ENCODE assay signal across 8 mouse cellular contexts in the genomic region with DNA sequence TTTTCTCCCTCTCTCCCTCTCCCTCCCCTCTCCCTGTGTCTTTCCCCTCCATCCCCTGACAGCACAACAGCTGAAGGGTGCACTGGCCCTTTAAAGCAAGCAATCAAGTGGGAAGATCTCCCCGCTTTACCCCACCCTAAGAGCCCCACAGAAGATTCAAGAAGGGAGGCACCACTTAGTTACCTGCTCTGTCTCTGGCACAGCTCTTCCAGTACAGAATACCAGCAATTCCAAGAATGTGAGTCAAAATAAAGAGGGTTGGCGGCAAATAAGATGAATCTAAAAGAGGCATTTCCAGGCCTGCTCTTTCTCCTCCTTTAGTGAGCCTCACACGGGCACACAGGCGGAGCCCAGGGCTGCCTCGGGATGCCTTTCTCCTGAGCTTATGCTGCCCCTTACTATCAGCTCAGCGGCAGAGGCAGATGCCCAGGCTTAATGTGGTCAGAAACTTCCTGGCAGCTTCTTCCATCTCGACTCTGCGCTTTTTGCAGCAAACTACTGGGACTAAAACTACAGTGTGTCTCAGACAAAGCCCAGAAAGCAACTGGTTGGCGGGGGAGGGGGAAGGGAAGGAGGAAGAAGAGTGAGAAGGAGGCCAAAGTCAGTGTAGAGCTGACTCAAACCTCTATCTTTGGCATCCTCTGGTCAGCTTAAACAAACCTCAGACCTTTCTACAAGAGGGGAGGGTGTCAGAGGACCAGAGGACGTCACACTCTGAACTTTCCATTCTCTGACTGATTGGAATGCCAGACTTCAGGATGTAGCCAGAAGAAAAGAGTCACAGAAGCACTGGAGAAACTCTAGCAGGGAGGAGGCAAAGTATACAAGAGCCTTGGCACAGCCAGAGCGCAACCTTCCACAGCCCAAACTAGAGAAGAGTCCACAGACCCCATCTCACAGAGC.
DNase-seq lines count a peak whose midpoint lies in the region; ATAC-seq lines count a peak whose summit lies in the region.

No protein-coding gene starts in this region.

- ATAC-seq in erythroblast, adult 5-6 weeks (replicated peaks; ENCODE audit: low FRiP score, poor library complexity, severe bottlenecking), result no peak
- ATAC-seq in lung, embryonic 16.5 days (ENCODE audit: low read depth), result peak; percentile 69

- peak overlapping the region; percentile 57 for H3K9ac ChIP-seq in lung, embryonic 16.5 days (ENCODE audit: low read length)

- H3K36me3 ChIP-seq in erythroblast, embryonic 14.5 days (ENCODE audit: control insufficient read depth), result no peaks in the 10 kb centered on the region
- no peaks in the 10 kb centered on the region for H3K36me3 ChIP-seq in lung, embryonic 16.5 days (ENCODE audit: control insufficient read depth, insufficient read depth, low read length)

- DNase-seq in embryo, embryonic 10 days (ENCODE audit: low spot score), result peak; percentile 55
- DNase-seq in heart, adult 8-10 months (ENCODE audit: low spot score), result peak; percentile 59
- peak; percentile 32 for DNase-seq in kidney, adult 18-20 months
- peak; percentile 36 for DNase-seq in retina, embryonic 14.5 days (ENCODE audit: low spot score)
- no peak for DNase-seq in left cerebral cortex, postnatal 4 days

- intact Hi-C loops in left cerebral cortex, postnatal 4 days (cut with DNase I), result no loop called here

- peaks cover 22% of the 10 kb centered on the region for H3K4me1 ChIP-seq in erythroblast, embryonic 14.5 days (ENCODE audit: control insufficient read depth)
- peaks cover 26% of the 10 kb centered on the region for H3K4me1 ChIP-seq in lung, embryonic 16.5 days (replicated peaks; ENCODE audit: control insufficient read depth, insufficient read depth, low read length)

- no peaks in the 10 kb centered on the region for H3K27me3 ChIP-seq in erythroblast, embryonic 14.5 days (ENCODE audit: control insufficient read depth)
- no peaks in the 10 kb centered on the region for H3K27me3 ChIP-seq in lung, embryonic 16.5 days (ENCODE audit: control insufficient read depth, insufficient read depth, low read depth, low read length)

- WGBS in lung, embryonic 16.5 days, result 13% methylated on average over 11 of the region's 11 CpGs

- H3K4me3 ChIP-seq in erythroblast, embryonic 14.5 days (replicated peaks), result peak overlapping the region; percentile 60
- H3K4me3 ChIP-seq in lung, embryonic 16.5 days (ENCODE audit: low read length), result peak overlapping the region; percentile 26

- peak overlapping the region; percentile 88 for H3K27ac ChIP-seq in lung, embryonic 16.5 days (ENCODE audit: low read length)

- no peaks in the 10 kb centered on the region for H3K9me3 ChIP-seq in erythroblast, embryonic 14.5 days (ENCODE audit: control insufficient read depth, low read length)
- H3K9me3 ChIP-seq in lung, embryonic 16.5 days (ENCODE audit: control insufficient read depth, low read length), result no peaks in the 10 kb centered on the region

- peak overlapping the region; percentile 41 for H3K4me2 ChIP-seq in lung, embryonic 16.5 days (ENCODE audit: low read depth, low read length)
